Mouse (Mus musculus): ENCODE measurements around the gene Sumf1. TPM values are rescaled to one million over a fixed set of nuclear protein-coding genes. Genes with fewer than 3 reads are reported as not detected.
A peak's percentile ranks its signal among the peaks of the same experiment; 100 is the strongest.

The Sumf1 gene
- total RNA-seq, 2 experiments from 2014 or later, result 34.2 to 40.5 TPM

GRCm38 (mm10) chr6:108092646-108093045 is 92.7 kb downstream of the Sumf1 start:
- no peak for DNase-seq

- DNase-seq, result no peak
Measured at GRCm38 (mm10) chr6:108091296-108091695, 94.1 kb downstream of the Sumf1 start.

GRCm38 (mm10) chr6:108075857-108076256 is 109.5 kb downstream of the Sumf1 start:
- DNase-seq, result no peak

GRCm38 (mm10) chr6:108074624-108075023 is 110.8 kb downstream of the Sumf1 start:
- no peak for DNase-seq

- no peak for DNase-seq
Measured at GRCm38 (mm10) chr6:108073931-108074330, 111.5 kb downstream of the Sumf1 start.

GRCm38 (mm10) chr6:108073071-108073470 is 112.3 kb downstream of the Sumf1 start:
- no peak for DNase-seq

- no peak for DNase-seq
Measured at GRCm38 (mm10) chr6:108070947-108071346, 114.4 kb downstream of the Sumf1 start.

- DNase-seq, result peak; percentile 75 to 85
Measured at GRCm38 (mm10) chr6:108065583-108065982, 119.8 kb downstream of the Sumf1 start.

- DNase-seq, result peak; percentile 99
Measured at GRCm38 (mm10) chr6:108064918-108065526, 120.4 kb downstream of the Sumf1 start, which contains the start of gene Setmar. TSS of gene Setmar (plus strand) at chr6:108065045.

- DNase-seq, result no peak
Measured at GRCm38 (mm10) chr6:108061121-108061520, 124.3 kb downstream of the Sumf1 start.

- DNase-seq, result no peak
Measured at GRCm38 (mm10) chr6:108058066-108058465, 127.3 kb downstream of the Sumf1 start.

GRCm38 (mm10) chr6:108057353-108057752 is 128.0 kb downstream of the Sumf1 start:
- DNase-seq, result no peak

Other genes with a start within 250 kb of the Sumf1 start
- 1 to 10 TPM; 5.4 to 6.4 TPM for gene Setmar, start 120.5 kb downstream of the Sumf1 start, total RNA-seq (2021)
- 100 to 1,000 TPM; 124 to 167 TPM for gene Itpr1, start 27.5 kb upstream of the Sumf1 start, total RNA-seq (2021)